Mouse (Mus musculus) heart, postnatal 4 days (tissue): ENCODE data around the gene Tgfbr3. TPM values are rescaled to one million over a fixed set of nuclear protein-coding genes. Genes with fewer than 3 reads are reported as not detected.
A peak's percentile ranks its signal among the peaks of the same experiment; 100 is the strongest.

ENCODE experiments used
- DNase-seq: peaks from one replicate; pipeline ENCODE4 v3.0.0; 2021
- total RNA-seq, 2 experiments: library from RNA; stranded (reverse); gene quantifications; 2 replicates each; pipeline ENCODE4 v1.2.3; 2021

The Tgfbr3 gene
- total RNA-seq, 2 experiments from 2014 or later: 28.5 to 28.9 TPM

DNA sequence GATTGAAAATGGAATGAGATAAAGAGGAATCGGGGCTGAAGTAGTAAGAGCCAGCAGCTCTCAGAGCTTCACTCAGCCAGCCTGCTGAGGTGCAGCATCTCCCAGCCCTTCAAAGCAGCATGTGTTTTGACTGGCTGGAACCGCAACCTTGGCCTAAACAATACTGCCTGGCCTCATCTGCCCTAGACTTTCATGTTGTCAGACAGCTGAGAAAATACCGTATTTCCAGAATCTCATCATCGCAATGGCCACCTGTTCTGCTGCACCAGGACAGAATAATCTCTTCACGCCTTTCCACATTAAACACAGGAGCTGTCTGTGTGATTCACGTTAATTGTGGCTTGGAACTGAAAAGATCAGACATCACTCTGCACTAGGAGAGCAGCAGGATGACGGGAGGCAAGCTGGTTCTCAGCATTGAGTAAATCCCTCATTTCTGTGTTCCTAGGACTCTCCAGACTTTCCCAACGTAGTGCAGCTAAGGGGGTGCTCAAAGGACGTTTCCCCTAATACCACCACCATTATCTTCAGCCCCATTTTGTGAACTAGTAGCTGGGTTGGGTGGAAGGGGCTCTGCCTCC, 145.1 kb downstream of the Tgfbr3 start:
- no peak for DNase-seq

GRCm38 (mm10) chr5:107143406-107143805, 146.0 kb downstream of the Tgfbr3 start:
- no peak for DNase-seq

DNA sequence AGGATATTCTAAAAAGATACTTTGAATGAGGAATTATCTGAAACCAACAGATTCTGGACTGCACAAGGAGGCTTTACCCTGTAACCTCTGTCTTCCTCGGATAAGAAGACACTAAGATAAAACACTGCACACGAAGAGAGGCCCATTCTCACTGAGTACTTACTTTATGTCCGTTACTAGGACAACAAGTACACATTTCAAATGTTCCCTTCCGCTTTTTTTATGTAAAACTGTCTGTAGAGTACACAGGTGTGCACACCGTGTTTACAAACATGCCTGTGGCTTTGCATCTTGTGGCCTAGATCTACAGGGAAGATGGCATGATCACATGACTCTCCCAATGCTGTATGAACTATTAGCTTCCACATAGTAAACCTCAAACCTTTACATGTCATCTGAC, 146.6 kb downstream of the Tgfbr3 start:
- DNase-seq: no peak

GRCm38 (mm10) chr5:107141375-107141774, 148.1 kb downstream of the Tgfbr3 start:
- no peak for DNase-seq

DNA sequence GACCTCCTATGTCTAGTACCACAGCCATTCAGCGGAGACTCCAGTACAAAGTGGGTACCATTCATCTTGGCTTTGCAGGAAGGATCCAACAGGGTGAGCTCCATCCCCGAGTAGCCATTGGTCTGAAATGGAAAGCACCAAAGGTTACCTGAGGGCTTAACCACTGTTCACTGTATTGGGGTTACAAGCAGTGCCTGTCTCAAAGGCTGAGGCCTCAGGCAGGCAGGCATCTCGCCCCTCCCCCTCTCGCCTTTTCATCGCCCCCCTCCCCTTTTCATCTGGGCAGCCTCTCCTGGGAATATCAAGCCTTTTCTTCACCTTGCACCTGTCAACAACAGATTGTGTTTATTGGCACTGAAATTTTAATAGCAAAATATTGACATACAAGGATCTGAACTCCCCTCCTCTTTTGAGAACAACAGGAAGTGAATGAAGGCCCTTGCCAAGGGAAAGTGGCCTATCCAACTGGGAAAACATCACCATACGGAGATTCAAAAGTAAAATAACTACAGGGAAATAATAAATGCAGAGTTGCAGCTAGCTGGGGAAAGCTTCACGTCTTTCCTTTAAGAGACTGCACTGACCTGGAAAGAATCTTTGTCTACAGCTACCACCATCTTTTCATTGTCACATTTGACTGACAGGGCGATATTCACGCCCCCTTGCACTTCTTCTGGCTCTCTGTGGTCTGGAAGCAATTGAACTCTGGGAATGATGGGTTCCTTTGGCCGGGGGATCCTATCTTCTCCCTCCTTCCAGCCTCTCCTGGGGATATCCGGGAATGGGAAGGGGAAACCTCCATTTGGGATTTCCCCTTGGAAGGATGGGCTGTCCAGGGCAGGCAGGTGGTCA, 149.4 kb downstream of the Tgfbr3 start:
- DNase-seq: no peak

DNA sequence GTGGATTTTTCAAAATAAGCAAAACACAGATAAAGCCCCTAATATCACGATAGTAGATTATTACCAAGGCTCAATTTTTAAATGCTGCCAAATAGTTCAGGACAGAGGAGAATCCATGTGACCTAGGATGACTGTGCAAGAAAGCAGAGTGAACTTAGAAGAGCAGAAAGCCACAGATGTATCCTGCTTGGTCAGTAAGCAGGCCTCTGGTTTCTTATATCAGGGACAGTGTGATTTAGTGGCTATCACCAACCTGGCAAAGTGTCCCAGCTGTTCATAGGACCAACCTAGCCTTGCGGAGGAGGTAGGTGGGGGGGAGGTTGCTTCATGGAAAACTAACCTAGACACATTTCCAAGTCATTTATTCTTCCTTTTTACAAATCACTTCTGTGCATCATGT, 156.1 kb downstream of the Tgfbr3 start:
- no peak for DNase-seq

- no peak for DNase-seq
Measured at GRCm38 (mm10) chr5:107132231-107132630, 157.2 kb downstream of the Tgfbr3 start.

DNA sequence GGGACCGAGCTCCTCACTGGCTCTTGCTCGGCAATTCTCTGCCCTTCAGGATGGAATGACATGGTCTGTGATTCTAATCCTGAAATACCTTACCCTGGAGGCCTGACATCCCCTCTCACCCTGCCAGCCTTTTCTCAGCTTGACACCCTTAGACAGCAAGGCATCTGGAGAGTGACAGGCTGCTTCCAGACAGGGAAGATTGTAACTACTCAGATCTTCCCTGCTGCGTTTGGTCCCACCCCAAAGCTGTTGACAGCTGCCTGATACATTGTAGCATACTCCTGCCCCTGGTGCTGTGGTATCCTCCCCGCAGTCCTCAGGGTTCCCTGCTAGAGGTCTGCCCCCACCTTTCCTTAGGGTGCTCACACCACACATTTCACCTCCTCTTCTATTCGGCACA, 160.1 kb downstream of the Tgfbr3 start:
- DNase-seq: peak; percentile 24

GRCm38 (mm10) chr5:107126561-107126960, 162.9 kb downstream of the Tgfbr3 start:
- peak; percentile 46 for DNase-seq

DNA sequence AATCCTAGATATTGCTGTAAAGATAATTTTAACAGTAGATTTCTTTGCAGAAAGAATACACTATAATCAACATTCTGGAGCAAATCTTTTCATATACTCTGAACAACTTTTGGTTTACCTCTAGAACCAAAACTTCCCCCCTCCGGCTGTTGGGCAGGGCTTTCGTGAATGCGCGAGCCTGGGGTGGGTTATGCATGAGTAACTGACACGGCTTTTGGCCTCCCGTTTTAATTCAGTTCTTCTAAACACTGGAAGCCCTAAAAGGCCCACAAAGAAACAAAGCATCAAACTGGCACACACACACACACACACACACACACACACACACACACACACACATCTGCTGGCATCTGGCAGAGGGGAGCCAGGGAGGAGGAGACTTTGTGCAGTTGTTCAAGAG, 164.3 kb downstream of the Tgfbr3 start:
- no peak for DNase-seq

- no peak for DNase-seq
Measured at GRCm38 (mm10) chr5:107124531-107124930, 164.9 kb downstream of the Tgfbr3 start.

DNA sequence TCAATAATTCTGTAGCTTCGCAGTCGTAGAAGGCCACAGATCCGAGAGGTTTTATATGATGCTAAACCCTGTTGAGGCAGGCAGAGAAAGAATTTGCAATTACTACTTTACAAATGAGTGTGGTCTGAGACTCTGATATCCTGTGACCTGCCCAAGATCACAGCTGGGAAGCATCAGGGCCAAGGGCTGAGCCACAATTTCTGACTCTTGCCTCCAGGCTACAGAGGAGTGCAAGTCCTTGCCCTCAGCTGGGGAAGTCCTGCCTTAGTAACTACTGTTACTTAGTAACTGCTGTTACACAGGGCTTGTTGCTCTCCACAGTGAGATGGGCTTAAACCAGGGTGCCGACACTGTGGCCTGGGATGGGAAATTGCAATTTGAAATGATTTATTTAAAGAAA, 166.8 kb downstream of the Tgfbr3 start:
- no peak for DNase-seq

GRCm38 (mm10) chr5:107121086-107121485, 168.3 kb downstream of the Tgfbr3 start:
- peak; percentile 41 for DNase-seq

DNA sequence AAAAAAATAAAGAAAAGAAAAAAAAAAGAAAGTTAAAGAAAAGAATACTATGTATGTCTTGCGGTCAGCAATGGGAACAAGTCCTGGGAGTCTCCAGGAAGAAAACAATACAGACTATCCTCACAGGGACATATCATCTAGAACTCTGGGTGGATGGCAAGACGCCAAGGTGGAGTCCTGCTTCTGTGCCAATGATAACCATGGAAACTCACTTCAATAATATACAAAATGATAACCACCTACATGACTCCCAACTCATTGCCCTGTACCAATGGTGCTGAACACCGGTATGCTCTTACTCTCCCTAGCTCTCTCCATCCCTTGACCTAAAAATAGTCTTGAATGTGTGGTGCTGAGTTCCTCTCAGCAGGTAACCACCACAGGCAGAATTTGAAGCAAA, 168.8 kb downstream of the Tgfbr3 start:
- peak; percentile 64 for DNase-seq

- DNase-seq: no peak
Measured at GRCm38 (mm10) chr5:107119896-107120295, 169.5 kb downstream of the Tgfbr3 start.

DNA sequence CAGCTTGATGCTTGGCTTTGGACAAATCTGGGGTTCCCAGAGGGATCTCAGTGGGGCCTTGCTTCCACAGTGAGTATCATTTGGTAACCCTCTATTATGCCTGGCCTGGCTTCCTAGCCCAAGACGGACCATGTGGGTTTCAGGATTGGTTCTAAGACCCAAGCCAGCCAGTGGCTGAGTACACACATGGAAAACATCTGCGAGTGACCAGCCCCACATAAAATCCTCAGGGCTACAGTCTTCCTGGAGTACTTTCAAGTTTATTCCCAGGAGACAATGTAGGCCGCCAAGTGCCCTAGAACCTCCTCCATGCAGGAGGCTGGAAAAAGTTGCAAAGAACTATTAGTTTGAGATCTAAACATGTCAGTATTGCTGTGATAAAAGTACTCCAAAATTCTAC, 172.6 kb downstream of the Tgfbr3 start:
- DNase-seq: peak; percentile 70

DNA sequence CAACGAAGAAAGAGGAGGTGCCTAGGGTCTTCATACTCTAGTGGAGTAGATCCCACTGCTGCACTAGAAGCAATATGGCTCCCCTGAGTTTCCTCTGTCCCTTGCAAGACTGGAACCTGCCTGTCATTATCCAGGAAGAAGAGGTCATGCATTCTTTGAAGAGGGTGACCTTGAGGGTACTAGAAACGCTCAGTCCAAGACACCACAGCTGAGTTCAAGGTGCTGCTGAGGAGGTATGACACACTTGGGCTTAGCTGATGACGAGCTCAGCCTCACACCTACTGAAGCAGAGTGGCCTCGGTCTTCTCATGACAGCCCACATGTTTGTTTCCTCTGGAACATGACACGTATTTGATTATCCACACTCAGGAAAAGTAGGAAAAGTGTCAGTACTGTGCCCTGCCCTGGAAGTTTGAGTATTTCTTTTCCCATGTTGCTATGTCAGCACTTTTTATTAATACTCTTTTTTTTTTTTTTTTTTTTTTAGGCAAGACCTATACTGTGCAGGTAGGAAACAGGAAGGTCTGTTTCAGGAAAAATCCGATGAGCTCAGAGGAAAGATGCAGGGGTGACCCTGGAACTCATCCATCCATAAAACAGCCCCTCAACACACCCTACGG, 176.7 kb downstream of the Tgfbr3 start:
- no peak for DNase-seq

- DNase-seq: no peak
Measured at GRCm38 (mm10) chr5:107111802-107112201, 177.6 kb downstream of the Tgfbr3 start.

GRCm38 (mm10) chr5:107110880-107111520, 178.4 kb downstream of the Tgfbr3 start:
- peak; percentile 39 for DNase-seq

GRCm38 (mm10) chr5:107110089-107110879, 179.1 kb downstream of the Tgfbr3 start:
- no peak for DNase-seq

- no peak for DNase-seq
Measured at GRCm38 (mm10) chr5:107109416-107109815, 180.0 kb downstream of the Tgfbr3 start.

- no peak for DNase-seq
Measured at GRCm38 (mm10) chr5:107106793-107107192, 182.6 kb downstream of the Tgfbr3 start.
